Mouse (Mus musculus) midbrain, embryonic 15.5 days (tissue): ENCODE results near the gene Usp5. TPM values are rescaled to one million over a fixed set of nuclear protein-coding genes. Genes with fewer than 3 reads are reported as not detected.

Experiments used
- ATAC-seq: fragments of 200-750 bp; cut with Nextera tagmentation; replicated peaks from 2 replicates; pipeline ENCODE4 v1.8.0; 2017; ENCODE audit warnings: moderate TSS enrichment
- H3K27ac ChIP-seq: fragments of 300-500 bp; sonication (generic); 2 replicates; pipeline ENCODE4 v1.5.1; 2015; ENCODE audit warnings: mild to moderate bottlenecking, inconsistent platforms
- H3K27me3 ChIP-seq: fragments of 300-500 bp; sonication (generic); replicated peaks from 2 replicates; pipeline ENCODE4 v1.6.1; 2015; ENCODE audit warnings: inconsistent platforms
- H3K36me3 ChIP-seq: fragments of 300-500 bp; sonication (generic); replicated peaks from 2 replicates; pipeline ENCODE4 v1.6.1; 2015; ENCODE audit warnings: inconsistent platforms
- H3K4me1 ChIP-seq: fragments of 300-500 bp; sonication (generic); 2 replicates; pipeline ENCODE4 v1.6.1; 2015; ENCODE audit warnings: inconsistent platforms
- H3K4me2 ChIP-seq: fragments of 300-500 bp; sonication (generic); 2 replicates; pipeline ENCODE4 v1.6.1; 2015; ENCODE audit warnings: inconsistent platforms, mild to moderate bottlenecking, moderate library complexity
- H3K4me3 ChIP-seq: fragments of 300-500 bp; sonication (generic); 2 replicates; pipeline ENCODE4 v1.5.1; 2015; ENCODE audit warnings: mild to moderate bottlenecking, inconsistent platforms
- H3K9ac ChIP-seq: fragments of 300-500 bp; sonication (generic); 2 replicates; pipeline ENCODE4 v1.6.1; 2015; ENCODE audit warnings: mild to moderate bottlenecking, inconsistent platforms
- H3K9me3 ChIP-seq: fragments of 300-500 bp; sonication (generic); 2 replicates; pipeline ENCODE4 v1.6.1; 2016; ENCODE audit warnings: inconsistent platforms
- WGBS: fragments of 180-500 bp; shearing (Covaris S2); methylation state at CpG from one replicate; pipeline ENCODE4 v1.1.7; 2015; ENCODE audit warnings: mixed read lengths; 5-methylcytosine and 5-hydroxymethylcytosine counted together
- polyA plus RNA-seq: library from polyadenylated mRNA; unstranded; fragments of >200 nt; fragmentation: Nextera tagmentation; extraction: Ambion mirVana; gene quantifications from 2 replicates; pipeline ENCODE4 v1.2.1, GENCODE M21; 2015

Usp5 gene
- polyA plus RNA-seq = 233 and 234 TPM in 2 replicates

GRCm38 (mm10) chr6:124828868-124829798, at the start of gene Usp5, which contains the start of gene Cdca3:
Gene Usp5 (minus strand): TSS chr6:124829484.
Gene Cdca3 (plus strand): TSS chr6:124829547.
- under 1% methylated on average over 55 of the region's 55 CpGs for WGBS
- H3K27ac ChIP-seq = peak within 1 kb of the TSS; percentile 90
- peak; percentile 95 for ATAC-seq
- H3K9ac ChIP-seq = peak within 1 kb of the TSS; percentile 62
- no peaks in the 10 kb centered on the region for H3K27me3 ChIP-seq
- H3K4me3 ChIP-seq = peak within 1 kb of the TSS; percentile 56
- H3K36me3 ChIP-seq = peaks cover 21% of the 10 kb centered on the region
- H3K4me2 ChIP-seq = peak within 1 kb of the TSS; percentile 69
- H3K4me1 ChIP-seq = peaks cover 20% of the 10 kb centered on the region
- H3K9me3 ChIP-seq = no peaks in the 10 kb centered on the region

GRCm38 (mm10) chr6:124874348-124874747, 45.1 kb upstream of the Usp5 start:
- no peaks in the 10 kb centered on the region for H3K27me3 ChIP-seq
- no peaks in the 10 kb centered on the region for H3K36me3 ChIP-seq
- WGBS = 60% methylated on average over 2 of the region's 3 CpGs
- no peak overlapping the region for H3K4me2 ChIP-seq
- no peak for ATAC-seq
- no peak overlapping the region for H3K9ac ChIP-seq
- no peaks in the 10 kb centered on the region for H3K4me1 ChIP-seq
- no peak overlapping the region for H3K27ac ChIP-seq
- no peak overlapping the region for H3K4me3 ChIP-seq
- no peaks in the 10 kb centered on the region for H3K9me3 ChIP-seq

GRCm38 (mm10) chr6:124866560-124866959, 37.3 kb upstream of the Usp5 start:
- Histone ChIP-seq H3K4me1 (peaks cover 40% of the 10 kb centered on the region), H3K4me3 (no peak overlapping the region), H3K27ac (no peak overlapping the region), H3K9me3 (no peaks in the 10 kb centered on the region), H3K27me3 (no peaks in the 10 kb centered on the region), H3K9ac (no peak overlapping the region), H3K36me3 (no peaks in the 10 kb centered on the region), H3K4me2 (no peak overlapping the region)
- no peak for ATAC-seq
- WGBS = 45% methylated on average over 6 of the region's 7 CpGs

- Histone ChIP-seq H3K27ac (peak overlapping the region; percentile 97), H3K27me3 (no peaks in the 10 kb centered on the region), H3K9ac (no peak overlapping the region; the same call in 1 of the 2 replicates), H3K9me3 (no peaks in the 10 kb centered on the region), H3K4me2 (no peak overlapping the region), H3K4me1 (peaks cover 47% of the 10 kb centered on the region), H3K36me3 (no peaks in the 10 kb centered on the region), H3K4me3 (no peak overlapping the region)
- no peak for ATAC-seq
- 52% methylated on average over 18 of the region's 18 CpGs for WGBS
These were observed 36.6 kb upstream of the Usp5 start for GRCm38 (mm10) chr6:124865766-124866362.

GRCm38 (mm10) chr6:124863658-124864298, 34.5 kb upstream of the Usp5 start, which contains the start of gene Gpr162:
Gene Gpr162 (minus strand): TSS chr6:124863983.
- 1% methylated on average over 28 of the region's 43 CpGs for WGBS
- Histone ChIP-seq H3K4me3 (peak within 1 kb of the TSS; percentile 81), H3K9ac (peak within 1 kb of the TSS; percentile 92), H3K4me1 (peaks cover 68% of the 10 kb centered on the region), H3K36me3 (no peaks in the 10 kb centered on the region), H3K27me3 (no peaks in the 10 kb centered on the region), H3K4me2 (peak within 1 kb of the TSS; percentile 75), H3K9me3 (no peaks in the 10 kb centered on the region), H3K27ac (peak within 1 kb of the TSS; percentile 97)
- peak; percentile 70 for ATAC-seq

- H3K27me3 ChIP-seq = no peaks in the 10 kb centered on the region
- H3K9ac ChIP-seq = peak overlapping the region; percentile 92
- 0% methylated on average over 8 of the region's 16 CpGs for WGBS
- peak overlapping the region; percentile 81 for H3K4me3 ChIP-seq
- no peaks in the 10 kb centered on the region for H3K9me3 ChIP-seq
- H3K36me3 ChIP-seq = no peaks in the 10 kb centered on the region
- ATAC-seq = peak; percentile 34
- peaks cover 73% of the 10 kb centered on the region for H3K4me1 ChIP-seq
- peak overlapping the region; percentile 97 for H3K27ac ChIP-seq
- peak overlapping the region; percentile 75 for H3K4me2 ChIP-seq
These were observed 33.9 kb upstream of the Usp5 start for GRCm38 (mm10) chr6:124863125-124863657.

GRCm38 (mm10) chr6:124862406-124863124, 33.3 kb upstream of the Usp5 start:
- no peaks in the 10 kb centered on the region for H3K36me3 ChIP-seq

GRCm38 (mm10) chr6:124861802-124862201, 32.5 kb upstream of the Usp5 start:
- WGBS = 46% methylated on average over 3 of the region's 3 CpGs
- Histone ChIP-seq H3K4me3 (peak overlapping the region; percentile 81), H3K27ac (peak overlapping the region; percentile 97), H3K4me2 (peak overlapping the region; percentile 75), H3K4me1 (peaks cover 79% of the 10 kb centered on the region), H3K9me3 (no peaks in the 10 kb centered on the region), H3K36me3 (no peaks in the 10 kb centered on the region), H3K9ac (peak overlapping the region; percentile 92), H3K27me3 (no peaks in the 10 kb centered on the region)
- no peak for ATAC-seq

More at GRCm38 (mm10) chr6:124862406-124863124, 33.3 kb upstream of the Usp5 start:
- peak overlapping the region; percentile 97 for H3K27ac ChIP-seq
- 3% methylated on average over 8 of the region's 8 CpGs for whole genome bisulfite sequencing
- peaks cover 79% of the 10 kb centered on the region for H3K4me1 ChIP-seq
- H3K9ac ChIP-seq = peak overlapping the region; percentile 92
- no peaks in the 10 kb centered on the region for H3K9me3 ChIP-seq
- H3K4me2 ChIP-seq = peak overlapping the region; percentile 75
- no peaks in the 10 kb centered on the region for H3K27me3 ChIP-seq
- peak overlapping the region; percentile 81 for H3K4me3 ChIP-seq
- peak; percentile 5 for ATAC-seq

GRCm38 (mm10) chr6:124861266-124861665, 32.0 kb upstream of the Usp5 start:
- WGBS = 80% methylated on average over 19 of the region's 19 CpGs
- Histone ChIP-seq H3K4me1 (peaks cover 81% of the 10 kb centered on the region), H3K9ac (peak overlapping the region; percentile 92), H3K27me3 (no peaks in the 10 kb centered on the region), H3K36me3 (no peaks in the 10 kb centered on the region), H3K9me3 (no peaks in the 10 kb centered on the region), H3K27ac (peak overlapping the region; percentile 97), H3K4me3 (peak overlapping the region; percentile 81; the same call in 1 of the 2 replicates), H3K4me2 (peak overlapping the region; percentile 75)
- no peak for ATAC-seq

- WGBS = 77% methylated on average over 9 of the region's 9 CpGs
- Histone ChIP-seq H3K4me2 (peak overlapping the region; percentile 75), H3K4me1 (peaks cover 81% of the 10 kb centered on the region), H3K36me3 (no peaks in the 10 kb centered on the region), H3K9me3 (no peaks in the 10 kb centered on the region), H3K27me3 (no peaks in the 10 kb centered on the region), H3K27ac (peak overlapping the region; percentile 77), H3K4me3 (peak overlapping the region; percentile 8), H3K9ac (peak overlapping the region; percentile 92; the same call in 1 of the 2 replicates)
- ATAC-seq = no peak
These were observed 31.2 kb upstream of the Usp5 start for GRCm38 (mm10) chr6:124860511-124860910.

GRCm38 (mm10) chr6:124859725-124860124, 30.4 kb upstream of the Usp5 start:
- peaks cover 77% of the 10 kb centered on the region for H3K4me1 ChIP-seq
- 4% methylated on average over 12 of the region's 12 CpGs for WGBS
- no peak for ATAC-seq
- H3K4me2 ChIP-seq = peak overlapping the region; percentile 75
- H3K9ac ChIP-seq = peak overlapping the region; percentile 92
- peak overlapping the region; percentile 77 for H3K27ac ChIP-seq
- no peaks in the 10 kb centered on the region for H3K9me3 ChIP-seq
- no peaks in the 10 kb centered on the region for H3K27me3 ChIP-seq
- H3K36me3 ChIP-seq = no peaks in the 10 kb centered on the region
- peak overlapping the region; percentile 8 for H3K4me3 ChIP-seq
